Mouse (Mus musculus) hindbrain, embryonic 16.5 days (tissue): ENCODE data around the gene Speer4c. TPM values are rescaled to one million over a fixed set of nuclear protein-coding genes. Genes with fewer than 3 reads are reported as not detected.
A peak's percentile ranks its signal among the peaks of the same experiment; 100 is the strongest.
"Not testable (repeated sequence)": the region's sequence is repeated elsewhere in the genome, so short reads cannot be mapped to it uniquely, and the experiment has no call there.

Source experiments
- ATAC-seq: fragments of 200-750 bp; cut with Nextera tagmentation; 2 replicates; pipeline ENCODE4 v1.8.0; 2017; ENCODE audit warnings: moderate TSS enrichment, moderate library complexity
- H3K27ac ChIP-seq: fragments of 300-500 bp; sonication (generic); 2 replicates; pipeline ENCODE4 v1.5.1; 2014; ENCODE audit warnings: low read depth, mild to moderate bottlenecking, control low read depth, low read length, moderate library complexity
- H3K27me3 ChIP-seq: fragments of 300-500 bp; sonication (generic); replicated peaks from 2 replicates; pipeline ENCODE4 v1.6.1; 2014; ENCODE audit warnings: low read length; ENCODE audit not compliant: control insufficient read depth, insufficient read depth
- H3K36me3 ChIP-seq: fragments of 300-500 bp; sonication (generic); 2 replicates; pipeline ENCODE4 v1.6.1; 2014; ENCODE audit warnings: mild to moderate bottlenecking, low read length, moderate library complexity, mixed read lengths; ENCODE audit not compliant: control insufficient read depth, insufficient read depth
- H3K4me1 ChIP-seq: fragments of 300-500 bp; sonication (generic); 2 replicates; pipeline ENCODE4 v1.6.1; 2014; ENCODE audit warnings: low read depth, low read length; ENCODE audit not compliant: control insufficient read depth, insufficient read depth
- H3K4me2 ChIP-seq: fragments of 300-500 bp; sonication (generic); 2 replicates; pipeline ENCODE4 v1.6.1; 2014; ENCODE audit warnings: mild to moderate bottlenecking, low read length, control low read depth, moderate library complexity
- H3K4me3 ChIP-seq: fragments of 300-500 bp; sonication (generic); 2 replicates; pipeline ENCODE4 v1.5.1; 2014; ENCODE audit warnings: mild to moderate bottlenecking, low read length, control low read depth, moderate library complexity
- H3K9ac ChIP-seq: fragments of 300-500 bp; sonication (generic); 2 replicates; pipeline ENCODE4 v1.6.1; 2014; ENCODE audit warnings: low read depth, mild to moderate bottlenecking, control low read depth, low read length, moderate library complexity
- H3K9me3 ChIP-seq: fragments of 300-500 bp; sonication (generic); 2 replicates; pipeline ENCODE4 v1.6.1; 2014; ENCODE audit warnings: mild to moderate bottlenecking, low read length, moderate library complexity; ENCODE audit not compliant: control insufficient read depth
- WGBS: fragments of 180-500 bp; shearing (Covaris S2); extraction: QIAGEN DNeasy Blood & Tissue Kit; methylation state at CpG from one replicate; pipeline ENCODE4 v1.1.7; 2014; 5-methylcytosine and 5-hydroxymethylcytosine counted together
- polyA plus RNA-seq: library from polyadenylated mRNA; unstranded; fragments of >200 nt; fragmentation: Nextera tagmentation; extraction: Ambion mirVana; gene quantifications from 2 replicates; pipeline ENCODE4 v1.2.1, GENCODE M21; 2015

Speer4c gene
- not detected in 2 replicates for polyA plus RNA-seq

DNA sequence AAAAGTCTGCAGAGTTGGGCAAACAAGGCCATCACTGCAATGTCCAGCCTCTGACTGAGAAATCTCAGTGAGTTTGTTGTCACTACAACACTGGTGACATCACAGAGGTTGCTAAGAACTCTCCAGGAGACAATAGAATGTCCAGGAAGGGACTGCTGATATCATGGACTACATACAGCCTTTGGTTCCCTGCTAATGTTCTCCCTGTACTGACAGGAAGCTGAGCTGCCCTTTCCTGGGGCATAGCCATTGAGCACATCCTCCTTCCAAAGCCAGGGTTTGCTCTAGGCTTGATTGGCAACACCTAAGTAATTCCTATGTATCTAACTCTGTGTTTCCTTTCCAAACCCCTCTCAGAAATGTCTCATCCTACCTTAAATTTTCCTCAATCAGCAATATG lies at the start of gene Speer4c:
Gene Speer4c (minus strand): TSS at position 101 of the 400 bp plus-strand sequence.
- H3K4me2 ChIP-seq, H3K9ac ChIP-seq, ATAC-seq, H3K9me3 ChIP-seq, H3K27me3 ChIP-seq, H3K27ac ChIP-seq, H3K4me3 ChIP-seq, H3K36me3 ChIP-seq, H3K4me1 ChIP-seq: not testable (repeated sequence)

DNA sequence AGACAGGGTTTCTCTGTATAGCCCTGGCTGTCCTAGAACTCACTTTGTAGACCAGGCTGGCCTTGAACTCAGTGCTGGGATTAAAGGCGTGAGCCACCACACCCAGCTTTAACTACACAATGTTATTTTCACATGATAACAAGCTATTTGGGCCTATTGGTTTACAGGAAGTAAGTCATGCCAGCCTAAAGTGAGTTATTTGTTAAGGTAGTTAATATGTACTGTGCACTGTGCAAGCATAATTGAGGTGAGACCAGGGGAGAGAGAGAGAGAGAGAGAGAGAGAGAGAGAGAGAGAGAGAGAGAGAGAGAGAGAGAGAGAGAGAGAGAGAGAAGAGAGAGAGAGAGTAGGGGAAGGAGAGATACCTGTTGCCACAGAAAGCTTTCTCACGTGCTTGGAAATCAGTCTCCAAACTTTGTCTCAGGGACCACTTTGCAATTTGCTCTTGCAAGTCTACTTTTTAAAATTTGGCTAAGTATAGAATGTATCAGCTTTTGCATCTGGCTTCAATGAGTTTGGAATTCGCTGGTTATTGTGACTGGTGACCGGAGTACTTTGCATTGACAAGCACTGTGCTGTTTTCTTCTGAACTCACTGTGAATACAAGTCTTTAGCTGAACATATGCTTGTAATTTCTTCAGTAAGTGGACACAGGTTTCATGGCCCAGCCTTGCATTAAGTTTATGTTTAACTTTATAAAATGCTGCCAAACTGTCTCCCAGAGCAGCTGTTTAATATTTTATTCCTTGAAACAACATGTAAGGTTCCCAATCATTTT lies 33.6 kb upstream of the Speer4c start:
- H3K27ac ChIP-seq, result no peak overlapping the region
- H3K9me3 ChIP-seq, result no peaks in the 10 kb centered on the region
- no peak overlapping the region for H3K4me3 ChIP-seq
- no peaks in the 10 kb centered on the region for H3K4me1 ChIP-seq
- no peaks in the 10 kb centered on the region for H3K27me3 ChIP-seq
- WGBS, result 87% methylated on average over 4 of the region's 4 CpGs
- H3K36me3 ChIP-seq, result no peaks in the 10 kb centered on the region
- H3K4me2 ChIP-seq, result no peak overlapping the region
- H3K9ac ChIP-seq, result no peak overlapping the region
- no peak for ATAC-seq

DNA sequence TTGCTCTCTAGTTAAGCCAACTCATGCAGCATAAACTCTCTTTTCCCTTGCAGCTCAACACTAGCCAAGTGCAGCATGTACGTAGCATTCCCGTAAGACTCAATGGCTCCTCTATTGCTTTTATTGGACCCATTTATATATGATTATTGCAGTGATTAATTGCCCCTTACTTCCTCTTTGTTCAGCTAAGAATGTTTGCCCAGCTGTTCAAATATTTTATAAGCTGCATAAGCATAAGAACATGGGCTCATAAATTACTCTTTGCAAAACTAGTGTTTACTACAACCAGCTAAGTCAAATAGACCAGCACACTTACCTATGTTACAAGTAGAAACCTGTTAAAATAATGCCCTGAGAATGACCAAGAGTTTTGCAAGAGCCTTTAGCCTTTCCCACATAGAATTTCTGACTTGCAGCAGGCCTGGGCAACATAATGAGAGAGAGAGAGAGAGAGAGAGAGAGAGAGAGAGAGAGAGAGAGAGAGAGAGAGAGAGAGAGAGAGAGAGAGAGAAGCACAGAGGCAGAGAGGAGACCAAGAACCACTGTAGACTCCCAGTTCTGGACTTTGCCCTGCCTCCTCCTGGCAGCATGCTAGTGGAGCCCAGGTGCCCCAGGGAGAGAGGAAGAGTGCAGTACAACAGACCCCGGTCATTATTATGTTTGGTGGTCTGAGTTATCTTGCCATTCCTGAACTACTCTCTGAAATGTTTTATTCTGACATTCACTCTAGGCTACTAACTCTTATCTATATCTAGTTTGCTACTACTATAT lies 20.2 kb upstream of the Speer4c start:
- ATAC-seq, result no peak
- 84% methylated on average over 3 of the region's 3 CpGs for WGBS
- no peaks in the 10 kb centered on the region for H3K4me1 ChIP-seq
- no peak overlapping the region for H3K4me3 ChIP-seq
- H3K27ac ChIP-seq, result no peak overlapping the region
- no peak overlapping the region for H3K4me2 ChIP-seq
- H3K36me3 ChIP-seq, result no peaks in the 10 kb centered on the region
- no peaks in the 10 kb centered on the region for H3K9me3 ChIP-seq
- no peak overlapping the region for H3K9ac ChIP-seq
- no peaks in the 10 kb centered on the region for H3K27me3 ChIP-seq

DNA sequence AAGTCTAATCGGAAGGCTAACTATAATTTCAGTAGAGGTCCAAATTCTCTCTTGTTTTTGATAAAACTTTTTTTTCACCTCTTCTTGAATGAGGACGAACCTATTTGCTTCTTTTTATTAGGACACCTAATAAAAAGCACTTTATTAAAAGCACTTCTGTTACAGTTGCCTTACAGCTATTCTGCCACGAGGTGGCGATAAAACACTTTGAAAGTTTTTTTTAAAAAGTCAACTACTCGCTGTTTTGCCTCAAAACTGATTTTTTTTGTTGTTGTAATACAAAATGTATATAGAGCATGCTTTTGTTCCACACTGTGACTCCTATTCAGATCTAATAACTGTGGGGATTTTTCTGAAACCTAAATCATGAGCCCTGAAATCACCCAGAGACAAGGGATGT lies 11.2 kb downstream of the Speer4c start:
- not testable (repeated sequence) for H3K9me3 ChIP-seq, H3K27me3 ChIP-seq, H3K4me3 ChIP-seq, H3K4me1 ChIP-seq, ATAC-seq, H3K9ac ChIP-seq, H3K4me2 ChIP-seq, H3K27ac ChIP-seq, H3K36me3 ChIP-seq
- WGBS, result 24% methylated on average over 5 of the region's 5 CpGs

DNA sequence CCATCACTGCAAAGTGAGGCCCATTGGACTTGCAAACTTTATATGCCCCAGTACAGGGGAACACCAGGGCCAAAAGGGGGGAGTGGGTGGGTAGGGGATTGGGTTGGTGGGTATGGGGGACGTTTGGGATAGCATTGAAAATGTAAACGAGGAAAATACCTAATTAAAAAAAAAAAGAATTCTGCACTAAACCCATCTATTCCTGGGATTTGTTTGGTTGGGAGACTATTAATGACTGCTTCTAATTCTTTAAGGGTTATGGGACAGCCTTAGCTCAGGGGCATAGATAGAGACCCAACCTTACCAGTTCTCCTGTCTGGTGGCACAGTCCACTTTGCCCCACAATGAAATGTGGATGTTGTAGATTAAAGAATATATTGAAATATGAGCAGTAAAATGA lies 16.4 kb downstream of the Speer4c start:
- not testable (repeated sequence) for H3K9me3 ChIP-seq, H3K27ac ChIP-seq, ATAC-seq, H3K36me3 ChIP-seq, H3K4me2 ChIP-seq, H3K4me3 ChIP-seq, H3K9ac ChIP-seq, H3K27me3 ChIP-seq, H3K4me1 ChIP-seq
- WGBS, result 52% methylated on average over 2 of the region's 2 CpGs

DNA sequence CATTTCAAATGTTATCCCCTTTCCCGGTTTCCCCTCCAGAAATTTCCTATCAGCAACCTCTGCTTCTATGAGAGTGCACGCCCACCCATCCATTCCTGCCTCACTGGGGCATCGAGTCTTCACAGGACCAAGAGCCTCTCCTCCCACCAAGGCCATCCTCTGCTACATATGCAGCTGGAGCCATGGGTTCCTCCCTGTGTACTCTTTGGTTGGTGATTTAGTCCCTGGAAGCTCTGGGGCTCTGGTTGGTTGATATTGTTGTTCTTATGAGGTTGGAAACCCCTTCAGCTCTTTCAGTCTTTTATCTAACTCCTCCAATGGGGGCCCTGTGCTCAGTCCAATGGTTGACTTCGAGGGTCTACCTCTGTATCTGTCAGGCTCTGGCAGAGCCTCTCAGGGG lies 22.2 kb downstream of the Speer4c start:
- WGBS, result 81% methylated on average over 4 of the region's 4 CpGs
- H3K27me3 ChIP-seq, ATAC-seq: not testable (repeated sequence)

DNA sequence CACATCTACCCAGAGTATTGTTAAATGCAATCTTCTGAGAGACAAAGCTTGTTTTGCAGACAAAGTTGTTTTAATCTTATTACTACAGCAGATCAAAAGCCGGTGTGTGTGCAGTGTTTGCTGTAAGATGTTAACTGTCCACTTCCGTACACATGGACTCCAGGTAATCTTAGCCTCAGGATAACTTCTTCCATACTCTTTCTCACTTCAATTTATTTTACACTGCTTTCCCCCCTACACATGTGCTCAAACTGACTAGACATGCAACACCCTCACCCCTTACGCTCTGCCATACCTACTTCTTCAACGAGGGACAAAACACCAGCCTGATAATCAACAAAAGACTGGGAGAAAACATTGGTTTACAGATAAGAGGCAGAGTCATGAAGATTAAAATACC lies 23.2 kb downstream of the Speer4c start:
- not testable (repeated sequence) for H3K9me3 ChIP-seq, H3K36me3 ChIP-seq, H3K4me1 ChIP-seq, H3K27ac ChIP-seq, H3K4me2 ChIP-seq, H3K9ac ChIP-seq, H3K27me3 ChIP-seq, H3K4me3 ChIP-seq, ATAC-seq
- 78% methylated on average over 4 of the region's 4 CpGs for WGBS

More for the DNA sequence above, 22.2 kb downstream of the Speer4c start:
- H3K4me1 ChIP-seq, H3K9ac ChIP-seq, H3K36me3 ChIP-seq, H3K4me3 ChIP-seq, H3K27ac ChIP-seq, H3K4me2 ChIP-seq, H3K9me3 ChIP-seq: not testable (repeated sequence)

DNA sequence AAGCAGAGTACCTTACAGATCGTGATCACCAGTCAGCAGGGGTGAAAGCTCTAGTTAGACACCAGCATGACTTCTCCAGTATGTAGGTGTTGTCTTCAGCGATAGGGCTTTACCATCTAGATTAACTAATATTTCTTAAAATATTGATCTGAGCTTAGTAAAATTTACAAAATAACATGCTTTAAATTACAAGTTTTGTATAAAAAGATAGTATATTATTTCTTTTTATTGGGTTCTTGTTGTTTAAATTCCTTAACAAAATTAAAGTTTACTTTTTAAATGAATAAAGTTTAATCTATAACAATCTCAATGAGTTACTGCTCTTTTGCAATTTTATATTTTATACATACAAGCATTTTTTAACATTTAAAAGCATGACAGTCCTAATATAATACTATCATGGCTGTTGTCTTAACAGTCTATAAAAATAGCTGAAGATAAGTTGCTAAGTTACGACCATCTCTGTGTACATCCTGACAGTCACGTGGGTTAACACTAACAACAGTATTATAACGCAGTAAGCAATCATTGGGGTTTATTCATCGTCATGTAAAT lies 24.3 kb downstream of the Speer4c start:
- H3K27ac ChIP-seq, H3K4me1 ChIP-seq, H3K27me3 ChIP-seq, H3K4me3 ChIP-seq, H3K36me3 ChIP-seq, H3K9me3 ChIP-seq, H3K9ac ChIP-seq, H3K4me2 ChIP-seq: not testable (repeated sequence)
- WGBS, result 84% methylated on average over 6 of the region's 6 CpGs
- peak; percentile 79 for ATAC-seq

DNA sequence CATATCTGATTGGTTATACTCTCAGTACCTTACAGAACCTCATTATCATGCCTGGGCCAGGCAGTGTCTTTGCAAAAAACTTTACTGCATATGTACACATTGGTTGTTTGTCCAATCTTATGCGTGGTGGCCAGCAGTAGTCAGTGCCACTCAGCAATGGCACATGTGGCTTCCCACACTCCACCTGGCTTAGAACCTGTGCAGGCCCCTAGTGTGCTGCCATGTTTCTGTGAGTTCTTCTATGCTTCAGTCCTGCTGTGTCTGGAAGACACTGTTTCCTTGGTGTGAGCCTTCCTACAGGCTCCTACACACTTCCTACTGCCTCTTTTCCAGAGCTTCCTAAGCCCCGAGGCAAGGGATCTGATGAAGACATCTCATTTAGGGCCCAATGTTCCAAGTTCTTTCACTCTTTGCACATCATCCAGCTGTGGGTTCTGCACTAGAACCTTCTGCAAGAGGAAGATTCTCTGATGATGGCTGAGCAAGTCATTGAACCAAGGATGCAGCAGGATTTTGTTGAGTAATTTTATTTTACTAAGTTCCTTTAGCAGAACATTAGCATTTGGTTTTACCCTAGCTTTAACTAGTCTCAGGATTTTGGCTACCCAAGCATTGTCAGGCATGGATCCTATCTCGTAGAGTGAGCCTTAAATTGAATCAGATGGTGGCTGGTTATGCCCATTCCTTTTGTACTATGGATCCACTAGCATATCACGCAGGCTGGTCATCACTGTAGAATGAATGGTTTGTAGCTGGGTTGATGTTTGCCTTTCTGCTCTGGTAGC lies 25.0 kb downstream of the Speer4c start:
- not testable (repeated sequence) for H3K4me1 ChIP-seq, H3K4me3 ChIP-seq, H3K27me3 ChIP-seq, H3K4me2 ChIP-seq, H3K36me3 ChIP-seq, H3K9me3 ChIP-seq, H3K27ac ChIP-seq, H3K9ac ChIP-seq
- peak; percentile 71 for ATAC-seq
- 61% methylated on average over 4 of the region's 4 CpGs for WGBS
